Mouse (Mus musculus): ENCODE measurements around the gene Tln1. TPM values are rescaled to one million over a fixed set of nuclear protein-coding genes. Genes with fewer than 3 reads are reported as not detected.

Tln1 gene
- polyA plus RNA-seq, 1 experiment from 2014 or later, result 84.9 TPM

DNA sequence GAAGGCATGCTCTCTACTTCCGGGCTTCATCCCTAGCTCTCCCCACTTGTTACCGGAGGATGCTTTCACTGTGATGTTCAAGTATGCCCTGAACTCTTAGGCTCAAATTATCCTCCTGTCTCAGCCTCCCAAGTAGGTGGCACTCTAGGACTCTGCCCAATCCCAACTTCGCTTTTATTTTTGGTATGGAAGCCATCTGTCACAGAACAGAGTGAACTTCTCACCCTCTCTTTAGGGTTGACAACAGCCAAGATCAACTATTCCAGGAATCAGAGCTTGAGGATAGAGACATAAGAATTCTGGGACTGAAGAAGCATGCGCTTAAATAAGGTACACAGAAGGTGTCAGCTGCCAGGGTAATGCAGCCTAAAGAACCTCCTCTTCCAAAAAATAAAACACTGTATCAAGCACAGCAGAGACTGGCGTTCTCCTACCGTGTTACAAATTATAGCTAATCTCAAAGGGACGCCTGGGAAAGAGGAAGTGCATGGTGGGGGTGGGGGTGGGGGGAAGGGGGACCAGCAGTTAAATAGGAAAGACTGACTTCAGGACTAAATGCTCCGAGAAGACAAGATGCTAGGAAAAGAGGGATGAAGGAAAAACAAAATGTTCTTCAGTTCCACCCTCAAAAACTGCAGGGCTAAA lies 14.9 kb upstream of the Tln1 start:
- Histone ChIP-seq H3K36me3 (ENCODE audit: insufficient read depth) (peaks cover 40% of the 10 kb centered on the region), H3K27me3 (ENCODE audit: insufficient read depth, low read length) (no peaks in the 10 kb centered on the region), H3K4me3 (ENCODE audit: low read depth, low read length) (peak overlapping the region; percentile 76), H3K4me1 (ENCODE audit: insufficient read depth) (peaks cover 15% of the 10 kb centered on the region; the same call in 1 of the 2 replicates), H3K9me3 (ENCODE audit: low read depth, low read length) (no peaks in the 10 kb centered on the region), H3K4me2 (peak overlapping the region; percentile 79), H3K27ac (ENCODE audit: low read depth) (no peak overlapping the region), H3K9ac (peak overlapping the region; percentile 77)
- WGBS, result 38% methylated on average over 8 of the region's 8 CpGs
- DNase-seq (no peak), ATAC-seq (ENCODE audit: insufficient read depth) (no peak)
- TF ChIP-seq CTCF (IDR thresholded peaks at IDR 0.05; ENCODE audit: low read depth), result no peak

- Histone ChIP-seq H3K4me2 (no peak overlapping the region), H3K9me3 (ENCODE audit: low read depth, low read length) (no peaks in the 10 kb centered on the region), H3K36me3 (ENCODE audit: insufficient read depth) (peaks cover 40% of the 10 kb centered on the region), H3K4me1 (ENCODE audit: insufficient read depth) (peaks cover 15% of the 10 kb centered on the region; the same call in 1 of the 2 replicates), H3K4me3 (ENCODE audit: low read depth, low read length) (no peak overlapping the region), H3K27me3 (ENCODE audit: insufficient read depth, low read length) (no peaks in the 10 kb centered on the region), H3K9ac (no peak overlapping the region), H3K27ac (ENCODE audit: low read depth) (no peak overlapping the region)
- ATAC-seq (ENCODE audit: insufficient read depth) (no peak), DNase-seq (no peak)
- no peak for TF ChIP-seq CTCF (IDR thresholded peaks at IDR 0.05; ENCODE audit: low read depth)
- 76% methylated on average over 2 of the region's 2 CpGs for WGBS
Measured at GRCm38 (mm10) chr4:43575356-43575755, 12.9 kb upstream of the Tln1 start.

DNA sequence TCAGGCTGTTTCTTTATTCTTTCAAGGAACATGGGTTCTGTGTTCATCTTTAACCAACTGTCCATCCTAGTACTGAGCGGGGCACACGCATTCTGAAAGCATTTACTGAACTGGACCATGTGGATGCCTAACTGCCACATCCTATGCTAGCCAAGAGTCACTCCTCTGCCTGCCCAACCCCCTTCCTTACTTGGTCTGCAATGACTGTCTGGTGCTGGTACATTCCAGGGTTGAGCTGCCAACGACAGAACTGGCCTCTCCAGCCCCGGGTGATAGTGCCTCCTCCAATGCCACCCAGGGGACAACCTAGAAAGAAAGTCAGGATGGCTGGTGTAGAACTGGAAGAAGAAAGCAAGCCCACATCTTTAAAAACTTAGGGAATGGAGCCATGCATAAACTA lies 11.1 kb upstream of the Tln1 start:
- Histone ChIP-seq H3K27me3 (ENCODE audit: insufficient read depth, low read length) (no peaks in the 10 kb centered on the region), H3K4me3 (ENCODE audit: low read depth, low read length) (no peak overlapping the region), H3K9ac (no peak overlapping the region), H3K4me1 (ENCODE audit: insufficient read depth) (peaks cover 9% of the 10 kb centered on the region; the same call in 1 of the 2 replicates), H3K4me2 (no peak overlapping the region), H3K9me3 (ENCODE audit: low read depth, low read length) (no peaks in the 10 kb centered on the region), H3K27ac (ENCODE audit: low read depth) (no peak overlapping the region), H3K36me3 (ENCODE audit: insufficient read depth) (peaks cover 56% of the 10 kb centered on the region)
- no peak for TF ChIP-seq CTCF (IDR thresholded peaks at IDR 0.05; ENCODE audit: low read depth)
- DNase-seq, result no peak
- 83% methylated on average over 4 of the region's 4 CpGs for WGBS
- no peak for ATAC-seq (ENCODE audit: insufficient read depth)

DNA sequence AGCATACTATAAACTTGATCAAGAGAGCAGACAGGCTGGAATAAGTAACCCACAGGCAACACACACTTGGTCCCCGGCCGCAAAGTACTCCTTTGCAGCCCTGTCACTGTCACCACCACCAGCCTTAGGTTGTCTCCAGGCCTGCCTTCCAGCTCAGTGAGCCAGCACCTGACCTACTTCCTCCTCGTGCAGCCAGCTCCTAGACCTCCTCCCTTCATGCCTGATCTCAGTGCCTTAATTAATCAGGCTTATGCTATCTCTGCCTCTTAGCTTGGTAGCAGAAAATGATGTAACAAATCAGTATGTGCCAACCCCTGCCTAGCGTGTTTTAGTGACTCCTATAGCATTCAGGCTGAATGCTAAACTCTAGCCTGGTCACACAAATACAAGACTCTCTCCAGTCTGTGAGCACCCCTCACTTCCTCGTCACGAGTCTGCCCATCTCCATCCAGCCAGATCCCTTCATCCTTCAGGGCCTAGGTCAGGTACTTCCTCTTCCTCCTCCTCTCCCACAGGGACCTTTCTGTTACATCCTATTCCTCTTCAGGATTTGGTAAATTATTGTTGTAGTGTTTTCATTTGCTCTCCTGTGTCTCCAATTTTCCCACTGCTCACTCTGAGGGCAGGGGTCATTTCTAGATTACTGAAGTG lies 9.0 kb upstream of the Tln1 start:
- H3K36me3 ChIP-seq (ENCODE audit: insufficient read depth), result peaks cover 76% of the 10 kb centered on the region
- ATAC-seq (ENCODE audit: insufficient read depth), result no peak
- 78% methylated on average over 6 of the region's 6 CpGs for WGBS

GRCm38 (mm10) chr4:43567140-43567539 lies 4.6 kb upstream of the Tln1 start:
- no peak overlapping the region for H3K9ac ChIP-seq
- no peaks in the 10 kb centered on the region for H3K27me3 ChIP-seq (ENCODE audit: insufficient read depth, low read length)
- ATAC-seq (ENCODE audit: insufficient read depth), result no peak
- no peak for TF ChIP-seq CTCF (IDR thresholded peaks at IDR 0.05; ENCODE audit: low read depth)
- no peak overlapping the region for H3K4me3 ChIP-seq (ENCODE audit: low read depth, low read length)
- no peak for DNase-seq
- WGBS, result 86% methylated on average over 9 of the region's 9 CpGs
- H3K4me1 ChIP-seq (ENCODE audit: insufficient read depth), result no peaks in the 10 kb centered on the region
- no peak overlapping the region for H3K4me2 ChIP-seq
- H3K9me3 ChIP-seq (ENCODE audit: low read depth, low read length), result no peaks in the 10 kb centered on the region
- no peak overlapping the region for H3K27ac ChIP-seq (ENCODE audit: low read depth)
- peaks cover 76% of the 10 kb centered on the region for H3K36me3 ChIP-seq (ENCODE audit: insufficient read depth)

More for the DNA sequence above, 9.0 kb upstream of the Tln1 start:
- H3K9ac ChIP-seq, result no peak overlapping the region
- no peaks in the 10 kb centered on the region for H3K9me3 ChIP-seq (ENCODE audit: low read depth, low read length)
- no peaks in the 10 kb centered on the region for H3K4me1 ChIP-seq (ENCODE audit: insufficient read depth)
- no peaks in the 10 kb centered on the region for H3K27me3 ChIP-seq (ENCODE audit: insufficient read depth, low read length)
- H3K4me3 ChIP-seq (ENCODE audit: low read depth, low read length), result no peak overlapping the region
- TF ChIP-seq CTCF (IDR thresholded peaks at IDR 0.05; ENCODE audit: low read depth), result no peak
- no peak overlapping the region for H3K4me2 ChIP-seq
- no peak for DNase-seq
- H3K27ac ChIP-seq (ENCODE audit: low read depth), result no peak overlapping the region

DNA sequence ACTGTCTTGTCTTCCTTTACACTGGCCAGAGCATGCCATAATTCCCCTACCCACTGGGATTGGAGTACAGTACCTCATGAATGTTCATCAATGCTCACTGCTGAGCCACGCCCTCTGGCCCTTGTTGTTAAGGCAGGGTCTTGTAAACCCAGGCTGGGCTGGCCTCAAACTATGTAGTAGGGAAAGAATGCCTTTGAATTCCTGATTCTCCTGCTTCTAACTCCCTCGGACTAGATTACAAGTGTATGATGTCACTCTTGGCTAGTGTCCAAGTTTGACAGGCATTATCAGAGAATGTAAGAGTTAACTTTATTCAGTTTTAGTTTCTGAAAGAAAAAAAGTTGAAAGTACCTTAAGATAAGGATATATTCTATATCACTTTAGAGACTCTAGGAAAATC lies 1.7 kb upstream of the Tln1 start:
- DNase-seq (peak; percentile 59), ATAC-seq (ENCODE audit: insufficient read depth) (no peak)
- 39% methylated on average over 2 of the region's 2 CpGs for WGBS
- peaks cover 17% of the 10 kb centered on the region; the same call in 1 of the 2 replicates for H3K4me1 ChIP-seq (ENCODE audit: insufficient read depth)
- no peaks in the 10 kb centered on the region for H3K27me3 ChIP-seq (ENCODE audit: insufficient read depth, low read length)
- no peak overlapping the region for H3K4me2 ChIP-seq
- no peak overlapping the region for H3K27ac ChIP-seq (ENCODE audit: low read depth)
- H3K9me3 ChIP-seq (ENCODE audit: low read depth, low read length), result no peaks in the 10 kb centered on the region
- H3K4me3 ChIP-seq (ENCODE audit: low read depth, low read length), result no peak overlapping the region
- no peak overlapping the region for H3K9ac ChIP-seq
- TF ChIP-seq CTCF (IDR thresholded peaks at IDR 0.05; ENCODE audit: low read depth), result no peak
- peaks cover 47% of the 10 kb centered on the region for H3K36me3 ChIP-seq (ENCODE audit: insufficient read depth)

GRCm38 (mm10) chr4:43563601-43563875 lies 1.0 kb upstream of the Tln1 start:
- H3K4me1 ChIP-seq (ENCODE audit: insufficient read depth), result peaks cover 23% of the 10 kb centered on the region
- no peaks in the 10 kb centered on the region for H3K27me3 ChIP-seq (ENCODE audit: insufficient read depth, low read length)
- peak overlapping the region; percentile 96; the same call in 1 of the 2 replicates for H3K9ac ChIP-seq
- H3K4me2 ChIP-seq, result peak overlapping the region; percentile 92
- no peak overlapping the region for H3K27ac ChIP-seq (ENCODE audit: low read depth)
- peaks cover 40% of the 10 kb centered on the region for H3K36me3 ChIP-seq (ENCODE audit: insufficient read depth)
- ATAC-seq (ENCODE audit: insufficient read depth), result no peak
- 74% methylated on average over 4 of the region's 4 CpGs for WGBS
- peak overlapping the region; percentile 85 for H3K4me3 ChIP-seq (ENCODE audit: low read depth, low read length)
- TF ChIP-seq CTCF (IDR thresholded peaks at IDR 0.05; ENCODE audit: low read depth), result no peak
- H3K9me3 ChIP-seq (ENCODE audit: low read depth, low read length), result no peaks in the 10 kb centered on the region
- DNase-seq, result no peak
